Mouse (Mus musculus): ENCODE data around the gene Snx32. TPM values are rescaled to one million over a fixed set of nuclear protein-coding genes. Genes with fewer than 3 reads are reported as not detected.

The Snx32 gene
- total RNA-seq, 2 experiments from 2014 or later, result 6.6 to 8.5 TPM

Other genes with a start within 250 kb of the Snx32 start
- 10 to 100 TPM; 21.5 to 22.1 TPM for gene Pacs1, start 237.4 kb downstream of the Snx32 start, total RNA-seq (2021)
- 100 to 1,000 TPM; 109 to 116 TPM for gene Sf3b2, start 215.1 kb downstream of the Snx32 start, total RNA-seq (2021)
- 10 to 100 TPM; 20.0 to 23.8 TPM for gene Gal3st3, start 212.2 kb downstream of the Snx32 start, total RNA-seq (2021)
- not detected for gene Catsper1, start 174.8 kb downstream of the Snx32 start, total RNA-seq (2021)
- gene Cst6, start 161.0 kb downstream of the Snx32 start, total RNA-seq (2021), result 1 to 10 TPM; 4.6 to 4.9 TPM
- gene Eif1ad, start 143.8 kb downstream of the Snx32 start, total RNA-seq (2021), result 10 to 100 TPM; 21.5 to 22.6 TPM
- 100 to 1,000 TPM; 115 to 145 TPM for gene Banf1, start 143.4 kb downstream of the Snx32 start, total RNA-seq (2021)
- 10 to 100 TPM; 47.5 to 49.5 TPM for gene Sart1, start 121.8 kb downstream of the Snx32 start, total RNA-seq (2021)
- under 1 TPM; 0.31 to 0.90 TPM for gene Tsga10ip, start 108.0 kb downstream of the Snx32 start, total RNA-seq (2021)
- gene Drap1, start 85.6 kb downstream of the Snx32 start, total RNA-seq (2021), result 100 to 1,000 TPM; 252 to 264 TPM
- gene AI837181, start 85.4 kb downstream of the Snx32 start, total RNA-seq (2021), result 10 to 100 TPM; 39.9 to 41.9 TPM
- gene Fosl1, start 63.0 kb downstream of the Snx32 start, total RNA-seq (2021), result not detected
- gene Ccdc85b, start 52.6 kb downstream of the Snx32 start, total RNA-seq (2021), result 10 to 100 TPM in 1 of 2 experiments, 1 to 10 TPM in 1; 10.0 to 11.2 TPM
- gene Fibp, start 49.9 kb downstream of the Snx32 start, total RNA-seq (2021), result 10 to 100 TPM; 55.7 to 63.2 TPM
- gene Ctsw, start 42.0 kb downstream of the Snx32 start, total RNA-seq (2021), result under 1 TPM in 1 of 2 experiments, not detected in 1; 0.71 TPM
- 10 to 100 TPM; 17.9 to 18.3 TPM for gene Efemp2, start 36.6 kb downstream of the Snx32 start, total RNA-seq (2021)
- gene Mus81, start 22.1 kb downstream of the Snx32 start, total RNA-seq (2021), result 10 to 100 TPM; 22.2 to 24.9 TPM
- 100 to 1,000 TPM; 274 to 350 TPM for gene Cfl1, start 20.1 kb downstream of the Snx32 start, total RNA-seq (2021)
- gene 1700020D05Rik, start 6.8 kb downstream of the Snx32 start, total RNA-seq (2021), result 1 to 10 TPM in 1 of 2 experiments, under 1 TPM in 1; 0.93 to 1.2 TPM
- gene Ovol1, start 50.1 kb upstream of the Snx32 start, total RNA-seq (2021), result not detected
- 1 to 10 TPM; 2.3 to 3.5 TPM for gene Ap5b1, start 57.5 kb upstream of the Snx32 start, total RNA-seq (2021)
- gene Rnaseh2c, start 91.3 kb upstream of the Snx32 start, total RNA-seq (2021), result 10 to 100 TPM; 50.8 to 51.8 TPM
- gene Kat5, start 99.7 kb upstream of the Snx32 start, total RNA-seq (2021), result 10 to 100 TPM; 28.4 to 30.8 TPM
- gene Rela, start 126.9 kb upstream of the Snx32 start, total RNA-seq (2021), result 10 to 100 TPM; 25.8 to 29.9 TPM
- 10 to 100 TPM; 32.7 to 33.8 TPM for gene Sipa1, start 153.2 kb upstream of the Snx32 start, total RNA-seq (2021)
- 10 to 100 TPM; 35.9 to 37.2 TPM for gene Map3k11, start 178.2 kb upstream of the Snx32 start, total RNA-seq (2021)
- 10 to 100 TPM; 24.0 to 24.9 TPM for gene Pcnx3, start 178.4 kb upstream of the Snx32 start, total RNA-seq (2021)
- not detected for gene Kcnk7, start 193.8 kb upstream of the Snx32 start, total RNA-seq (2021)
- 100 to 1,000 TPM; 124 to 141 TPM for gene Ehbp1l1, start 215.8 kb upstream of the Snx32 start, total RNA-seq (2021)
- gene Fam89b, start 219.1 kb upstream of the Snx32 start, total RNA-seq (2021), result 10 to 100 TPM; 38.6 to 40.1 TPM
- 10 to 100 TPM; 47.2 to 55.5 TPM for gene Ltbp3, start 230.4 kb upstream of the Snx32 start, total RNA-seq (2021)

Measured in heart, postnatal 14 days (tissue).